Comparison of ENCODE assay signal across 8 mouse cellular contexts in the genomic region with DNA sequence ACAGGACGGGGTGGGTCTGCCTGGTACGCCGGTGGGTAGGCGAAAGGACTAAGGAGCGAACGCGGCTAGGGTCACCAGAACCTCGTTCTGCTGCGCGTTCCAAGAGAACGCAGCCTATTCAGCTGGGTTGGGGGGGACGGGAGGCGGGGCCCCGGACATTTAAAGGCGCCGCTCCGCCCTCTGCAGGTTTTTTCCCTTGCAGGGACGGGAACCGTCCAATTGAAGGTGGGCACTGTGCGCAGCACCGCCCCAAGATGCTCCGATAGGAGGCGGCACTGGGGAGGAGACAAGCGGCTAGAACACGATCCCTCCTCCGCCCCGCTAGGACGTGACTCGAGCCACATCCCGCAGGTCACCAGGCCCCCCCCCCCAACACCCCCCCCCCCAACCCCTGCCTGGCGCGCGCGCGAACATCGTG. TPM values are rescaled to one million over a fixed set of nuclear protein-coding genes. Genes with fewer than 3 reads are reported as not detected.
DNase-seq lines count a peak whose midpoint lies in the region; ATAC-seq lines count a peak whose summit lies in the region.

No protein-coding gene starts in this region.

- H3K9me3 ChIP-seq in hindbrain, embryonic 14.5 days (ENCODE audit: control insufficient read depth, low read length) = no peaks in the 10 kb centered on the region

- H3K27me3 ChIP-seq in hindbrain, embryonic 14.5 days (ENCODE audit: control insufficient read depth, insufficient read depth, low read length) = no peaks in the 10 kb centered on the region

- peak; percentile 97 for DNase-seq in NIH3T3 (ENCODE audit: low read depth)
- DNase-seq in cerebellum, postnatal 10 days = peak; percentile 97 to 99
- peak; percentile 95 to 97 for DNase-seq in frontal cortex, postnatal 14 days (ENCODE audit: low spot score in 2 of 2)
- DNase-seq in hindbrain, embryonic 14.5 days (ENCODE audit: low spot score) = peak; percentile 92
- DNase-seq in layer of hippocampus, postnatal 36 days = peak; percentile 96 to 98
- DNase-seq in lung, postnatal 36 days = peak; percentile 99
- DNase-seq in retina, postnatal 1 day = peak; percentile 98
- peak; percentile 84 to 98 for DNase-seq in urinary bladder, adult 18-20 months (ENCODE audit: low spot score in 2 of 2)

- peak overlapping the region; percentile 72 for H3K4me2 ChIP-seq in hindbrain, embryonic 14.5 days (replicated peaks)

- peak overlapping the region; percentile 93 for H3K27ac ChIP-seq in hindbrain, embryonic 14.5 days

- peak overlapping the region; percentile 93 for H3K9ac ChIP-seq in hindbrain, embryonic 14.5 days

- peaks cover 37% of the 10 kb centered on the region for H3K36me3 ChIP-seq in hindbrain, embryonic 14.5 days (replicated peaks; ENCODE audit: control insufficient read depth, insufficient read depth)

- peaks cover 20% of the 10 kb centered on the region for H3K4me1 ChIP-seq in hindbrain, embryonic 14.5 days (replicated peaks; ENCODE audit: control insufficient read depth, insufficient read depth, low read length)

- WGBS in hindbrain, embryonic 14.5 days = 0% methylated on average over 34 of the region's 36 CpGs

- peak; percentile 97 for ATAC-seq in hindbrain, embryonic 14.5 days (ENCODE audit: low FRiP score)

- peak overlapping the region; percentile 81 for H3K4me3 ChIP-seq in hindbrain, embryonic 14.5 days (replicated peaks; ENCODE audit: low read length)

RNA-seq across cellular contexts. Expression of a gene that starts 1.6 kb away (rescaled TPM):
- 53.2 and 54.7 TPM in 2 replicates for polyA plus RNA-seq in hindbrain, embryonic 14.5 days (2014; fragmentation: Nextera tagmentation; extraction: Ambion mirVana)
- 10 to 100 TPM; 75.1 to 83.3 TPM for total RNA-seq in layer of hippocampus, postnatal 36 days (2021)

RNA-seq across cellular contexts. Expression of a gene that starts 6.8 kb away (rescaled TPM):
- 177 and 182 TPM in 2 replicates for polyA plus RNA-seq in hindbrain, embryonic 14.5 days (2014; fragmentation: Nextera tagmentation; extraction: Ambion mirVana)
- 10 to 100 TPM; 54.3 to 59.5 TPM for total RNA-seq in layer of hippocampus, postnatal 36 days (2021)

RNA-seq across cellular contexts. Expression of a gene that starts 17.8 kb away (rescaled TPM):
- 0.21 and 0.26 TPM in 2 replicates for polyA plus RNA-seq in hindbrain, embryonic 14.5 days (2014; fragmentation: Nextera tagmentation; extraction: Ambion mirVana)
- total RNA-seq in layer of hippocampus, postnatal 36 days (2021) = 1 to 10 TPM in 1 of 2 experiments, under 1 TPM in 1; 0.75 to 1.1 TPM

RNA-seq across cellular contexts. Expression of a gene that starts 22.3 kb away (rescaled TPM):
- polyA plus RNA-seq in hindbrain, embryonic 14.5 days (2014; fragmentation: Nextera tagmentation; extraction: Ambion mirVana) = 206 and 218 TPM in 2 replicates
- total RNA-seq in layer of hippocampus, postnatal 36 days (2021) = 100 to 1,000 TPM; 278 to 291 TPM

RNA-seq across cellular contexts. Expression of a gene that starts 32.4 kb away (rescaled TPM):
- 0.74 TPM in 1 of 2 replicates, not detected in the other for polyA plus RNA-seq in hindbrain, embryonic 14.5 days (2014; fragmentation: Nextera tagmentation; extraction: Ambion mirVana)
- not detected for total RNA-seq in layer of hippocampus, postnatal 36 days (2021)

Comparison
In these comparisons a context has a peak if more than half of its experiments do, and no peak if none do; other contexts are left out.
1. Peak in every context shown above with its lines: DNase-seq, ATAC-seq, H3K4me3 ChIP-seq and H3K27ac ChIP-seq.